Mouse (Mus musculus) frontal cortex, postnatal 36 days (tissue): ENCODE results near the gene Stard3nl.

Experiments used
- DNase-seq, 2 experiments: peaks; one replicate each; pipeline ENCODE4 v3.0.0; 2022; ENCODE audit warnings: low spot score in 2 of 2

Gene Stard3nl

DNA sequence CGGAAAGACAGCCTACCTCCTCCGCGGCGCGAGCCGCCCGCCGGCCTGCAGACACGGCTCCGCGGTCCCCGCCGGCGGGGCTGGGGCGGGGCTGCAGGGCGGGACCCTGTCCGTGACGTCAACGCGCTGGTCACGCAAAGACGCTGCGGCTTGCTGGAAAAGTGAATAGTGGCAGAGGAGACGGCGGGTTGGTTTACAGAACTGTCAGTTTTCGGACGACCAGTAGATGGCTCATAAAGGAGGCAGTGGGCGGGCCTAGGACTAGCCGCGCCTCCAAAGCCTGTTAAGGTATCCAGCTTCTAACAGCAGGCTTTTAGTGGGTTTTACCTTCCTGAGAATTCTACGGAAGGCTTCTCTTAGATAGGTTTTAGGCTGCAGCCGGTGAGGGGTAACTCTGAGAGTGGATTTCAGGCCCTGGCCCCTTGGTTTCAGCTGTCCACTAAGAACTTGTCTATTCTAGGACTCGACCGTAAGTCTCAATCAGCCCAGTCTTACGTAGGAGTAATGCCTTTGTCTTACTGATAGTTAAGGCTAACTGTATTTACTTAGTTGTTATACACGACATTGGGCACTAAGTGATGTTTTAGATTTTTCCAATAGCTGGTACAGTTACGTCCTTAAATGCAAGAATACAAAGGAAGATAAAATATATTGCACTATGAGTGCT is at the start of gene Stard3nl:
TSS of gene Stard3nl (minus strand) at position 108 of the 667 bp plus-strand sequence.
- DNase-seq: peak; percentile 98 to 99

DNA sequence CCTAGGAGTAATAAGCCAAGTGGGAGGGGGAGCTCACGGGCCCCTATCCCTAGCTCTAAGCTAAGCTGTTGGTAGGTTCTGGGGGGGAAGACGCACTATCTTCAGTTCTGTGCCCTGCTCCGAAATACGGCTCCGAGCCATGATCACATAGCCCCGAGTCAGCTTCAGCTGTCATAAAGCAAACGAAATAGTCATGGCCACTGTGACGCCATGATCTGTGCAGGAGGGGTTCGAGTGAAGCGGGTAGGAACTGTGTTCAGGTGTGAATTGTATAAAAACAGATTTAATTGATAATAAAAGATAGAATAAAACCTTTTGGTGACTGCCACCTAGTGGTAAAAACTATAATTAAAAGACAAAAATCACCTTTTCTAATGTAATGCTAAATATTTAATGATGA is 42.4 kb upstream of the Stard3nl start:
- peak; percentile 10 to 20 for DNase-seq

DNA sequence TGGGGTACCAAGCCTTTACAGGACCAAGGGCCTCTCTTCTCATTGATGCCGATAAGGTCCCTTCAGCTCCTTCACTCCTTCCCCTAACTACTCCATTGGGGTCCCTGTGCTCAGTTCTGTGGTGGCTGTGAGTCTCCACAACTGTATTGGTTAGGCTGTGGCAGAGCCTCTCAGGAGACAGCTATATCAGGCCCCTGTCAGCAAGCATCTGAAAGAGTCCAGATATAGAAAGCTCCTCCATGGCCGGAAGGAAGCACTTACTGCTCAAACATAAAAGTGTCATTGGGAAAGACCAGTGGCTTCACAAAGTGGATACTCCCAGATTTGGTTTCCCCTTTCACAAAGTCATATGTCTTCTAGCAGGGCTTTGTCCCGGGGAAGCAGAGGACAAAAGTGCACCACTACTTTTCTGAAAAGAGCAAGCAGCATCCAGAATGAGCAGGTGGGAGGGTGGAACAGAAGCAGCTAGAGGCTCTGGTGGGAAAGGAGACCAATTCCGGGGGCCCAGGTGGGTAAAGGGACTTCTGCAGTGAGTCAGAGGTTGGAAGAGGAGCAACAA is 34.3 kb upstream of the Stard3nl start:
- DNase-seq: no peak

DNA sequence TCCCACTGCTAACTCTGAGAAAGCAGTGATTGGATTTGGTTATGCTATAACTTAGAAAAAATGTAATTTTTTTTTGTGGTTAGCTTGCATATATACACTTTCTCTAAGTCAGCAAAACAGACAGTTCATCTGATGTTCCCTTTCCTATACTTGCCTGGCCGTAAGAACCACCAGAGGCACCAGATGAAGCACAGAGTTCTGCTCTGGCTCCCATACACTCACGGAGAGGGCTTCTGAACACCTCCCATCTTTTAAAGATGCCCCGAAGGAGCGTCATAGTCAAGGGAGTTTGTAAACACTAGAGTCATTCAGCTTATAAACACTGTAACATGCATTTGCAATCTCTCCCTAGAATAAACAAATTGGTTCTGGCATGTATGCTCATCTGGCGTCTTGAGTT is 32.5 kb upstream of the Stard3nl start:
- DNase-seq: no peak

DNA sequence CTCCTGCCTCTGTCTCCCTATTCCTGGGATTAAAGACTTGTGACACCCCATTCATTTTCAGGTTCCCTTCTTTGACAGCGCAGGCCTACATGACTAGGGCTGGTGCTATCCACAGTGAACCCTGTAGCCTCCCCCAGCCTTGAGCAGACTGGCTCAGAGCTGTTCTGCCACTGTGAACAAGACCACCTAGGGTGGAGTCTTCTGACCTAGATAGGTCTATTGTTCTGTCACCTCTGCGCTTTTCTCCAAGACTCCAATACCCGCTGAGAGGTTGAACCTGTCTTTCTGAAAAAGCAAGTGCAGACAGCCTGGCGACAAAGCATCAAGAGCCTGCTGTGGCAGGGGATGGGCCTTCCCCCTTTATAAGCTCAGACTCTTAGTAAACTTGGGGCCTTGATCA is 29.0 kb upstream of the Stard3nl start:
- DNase-seq: no peak

DNA sequence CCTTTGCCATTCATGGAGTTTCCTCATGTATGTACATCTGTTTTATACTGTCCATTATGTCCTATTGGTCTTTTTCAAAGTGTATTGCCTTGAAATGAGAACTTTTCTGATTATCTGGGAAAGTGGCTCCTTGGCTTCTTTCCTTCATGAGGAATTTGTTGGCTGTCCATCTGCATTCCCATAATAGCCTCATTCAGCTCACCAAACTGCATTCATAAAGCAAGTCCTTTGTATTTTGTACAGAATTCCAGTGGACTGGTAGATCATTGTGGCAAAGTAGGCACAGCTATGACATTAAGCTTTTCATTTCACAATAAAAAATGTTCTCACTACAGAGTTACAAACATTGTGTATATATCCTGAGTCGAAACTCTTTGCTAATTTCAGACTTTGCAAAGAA is 26.9 kb upstream of the Stard3nl start:
- DNase-seq: no peak

DNA sequence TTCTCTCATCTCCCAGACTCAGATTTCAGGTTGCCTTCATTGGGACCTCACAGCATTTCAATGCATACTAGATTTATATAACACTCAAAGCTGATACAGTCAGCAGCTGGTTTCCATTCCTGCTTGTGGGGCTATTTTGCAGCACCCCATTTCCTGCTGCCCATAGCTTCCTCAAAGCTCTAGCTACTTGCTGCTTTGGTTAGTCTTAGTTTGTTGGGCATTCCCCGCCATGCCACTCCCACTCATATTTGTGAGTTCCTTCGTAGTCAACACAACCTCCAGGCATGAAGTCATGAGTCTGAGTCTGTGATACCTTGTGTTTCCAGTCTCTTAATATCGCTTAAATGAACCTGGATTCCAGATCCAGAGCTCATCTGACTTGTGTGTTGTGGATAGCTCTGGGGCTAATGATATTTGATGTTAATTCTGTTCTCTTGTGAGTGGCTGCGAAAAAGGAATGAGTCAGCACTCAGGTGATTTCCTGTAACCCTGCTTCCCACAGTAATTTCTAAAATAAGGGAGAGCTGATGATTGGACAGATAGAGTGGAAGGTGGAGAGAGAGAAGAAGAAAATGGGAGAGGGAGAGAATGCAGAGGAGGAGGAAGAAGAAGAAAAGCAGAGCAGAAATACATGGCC is 22.4 kb upstream of the Stard3nl start:
- no peak for DNase-seq

DNA sequence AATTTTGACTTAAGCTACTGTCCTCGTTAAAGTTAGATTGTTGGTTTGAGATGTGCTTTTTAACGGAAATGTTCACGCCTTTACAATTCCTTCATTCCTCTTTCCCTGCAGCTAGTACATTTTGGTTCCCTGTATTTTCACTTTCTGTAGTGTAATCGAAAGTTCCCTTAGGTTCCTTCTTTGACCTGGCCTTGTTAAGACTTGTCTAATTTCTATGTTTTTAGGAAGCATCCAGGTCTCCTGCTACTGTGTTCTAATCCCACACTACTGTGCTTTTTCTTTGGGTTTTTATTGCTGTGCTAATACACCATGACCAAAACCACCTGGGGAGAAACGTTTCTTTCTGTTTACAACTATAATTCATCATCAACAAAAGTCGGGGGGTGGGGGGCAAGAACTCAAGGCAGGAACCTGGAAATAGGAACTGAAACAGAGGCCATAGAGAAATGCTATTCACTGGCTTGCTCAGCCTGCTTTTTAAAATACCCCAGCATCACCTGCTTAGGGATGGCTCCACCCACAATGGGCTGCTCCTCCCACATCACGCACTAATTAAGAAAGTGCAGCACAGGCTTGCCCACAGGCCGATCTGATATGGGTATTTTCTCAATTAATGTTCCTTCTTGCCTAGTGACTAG is 20.4 kb upstream of the Stard3nl start:
- DNase-seq: no peak

DNA sequence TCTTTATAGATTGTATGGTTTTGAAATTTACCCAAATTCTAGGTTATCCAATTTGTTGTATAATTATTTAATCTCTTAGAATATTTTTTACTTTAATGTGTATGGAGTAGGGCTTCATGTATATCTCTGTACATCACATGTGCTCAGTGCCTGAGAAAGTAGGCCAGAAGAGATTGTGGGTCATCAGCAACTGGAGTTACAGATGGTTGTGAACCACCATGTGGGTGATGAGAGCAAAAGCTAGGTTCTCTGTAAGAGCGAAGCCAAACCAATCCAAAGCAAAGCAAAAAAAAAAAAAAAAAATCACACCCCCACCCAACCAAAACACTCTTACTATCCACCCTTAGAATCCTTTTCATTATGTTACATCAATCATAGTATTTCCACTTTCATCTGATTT is 19.7 kb upstream of the Stard3nl start:
- peak in 1 of 2 experiments; percentile 21 for DNase-seq

DNA sequence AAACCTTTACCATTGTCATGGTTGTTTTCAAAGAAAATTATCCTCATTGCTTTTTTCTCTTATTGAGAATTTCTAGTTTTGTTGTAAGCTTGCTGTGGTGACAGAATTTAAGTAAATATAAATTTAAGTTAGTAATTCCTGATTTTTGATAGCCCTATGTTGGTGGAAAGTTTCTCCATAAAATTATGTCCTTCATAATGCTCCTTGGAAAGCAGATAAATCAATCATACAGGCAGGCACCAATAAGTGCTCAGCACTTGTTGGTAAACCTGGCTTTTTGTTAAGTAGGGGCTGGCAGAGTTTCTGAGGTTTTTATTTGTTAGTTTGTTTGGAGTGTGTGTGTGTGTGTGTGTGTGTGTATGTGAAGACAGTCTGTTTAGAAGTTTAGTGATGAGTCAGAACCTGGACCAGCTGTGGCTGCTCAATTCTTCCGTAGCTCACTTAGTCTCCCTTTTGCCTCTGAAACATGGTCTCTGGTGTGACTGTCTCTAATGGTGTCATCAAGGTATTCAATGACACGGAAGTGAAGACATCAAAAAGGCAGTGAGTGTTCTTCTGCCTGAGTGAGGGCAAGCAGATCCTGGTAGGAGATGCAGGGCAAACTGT is 16.8 kb upstream of the Stard3nl start:
- no peak for DNase-seq

DNA sequence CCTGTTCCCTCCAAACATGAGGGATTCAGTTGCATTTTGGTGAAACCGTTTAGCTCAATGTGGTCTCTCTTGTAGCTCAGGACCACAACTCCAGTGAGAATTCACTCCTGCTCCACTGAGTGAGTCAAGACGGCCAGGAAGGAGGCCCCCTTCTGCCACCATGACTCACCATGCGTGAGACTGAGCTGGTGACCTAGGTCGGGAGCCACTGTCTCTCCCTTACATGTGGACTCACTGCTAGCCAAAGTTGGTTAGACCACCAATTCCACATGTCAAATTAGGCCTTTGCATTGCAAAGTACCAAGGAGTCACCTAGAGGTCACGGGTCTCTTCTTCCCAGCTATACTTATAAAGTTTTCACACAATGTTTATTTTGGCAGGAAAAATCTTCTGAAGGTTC is 16.3 kb upstream of the Stard3nl start:
- DNase-seq: no peak

DNA sequence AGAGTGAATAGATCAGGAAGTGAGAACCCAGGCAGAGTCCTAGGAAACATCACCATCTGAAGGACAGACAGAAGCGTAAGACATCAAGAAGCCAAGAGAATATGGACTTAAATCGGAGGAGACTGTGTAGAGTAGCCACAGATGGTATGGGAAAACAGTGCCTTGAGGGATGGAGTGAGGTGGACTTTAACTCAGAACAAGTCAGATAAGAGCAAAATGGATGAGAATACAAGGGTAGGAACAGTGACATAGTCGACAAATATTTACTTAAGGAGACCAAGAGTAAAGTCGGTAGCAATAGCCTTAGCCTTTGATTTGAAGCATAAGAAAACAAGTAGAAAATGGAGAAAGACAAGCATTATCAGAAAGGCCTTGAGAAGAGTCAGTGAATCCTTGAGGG is 15.1 kb upstream of the Stard3nl start:
- DNase-seq: no peak

DNA sequence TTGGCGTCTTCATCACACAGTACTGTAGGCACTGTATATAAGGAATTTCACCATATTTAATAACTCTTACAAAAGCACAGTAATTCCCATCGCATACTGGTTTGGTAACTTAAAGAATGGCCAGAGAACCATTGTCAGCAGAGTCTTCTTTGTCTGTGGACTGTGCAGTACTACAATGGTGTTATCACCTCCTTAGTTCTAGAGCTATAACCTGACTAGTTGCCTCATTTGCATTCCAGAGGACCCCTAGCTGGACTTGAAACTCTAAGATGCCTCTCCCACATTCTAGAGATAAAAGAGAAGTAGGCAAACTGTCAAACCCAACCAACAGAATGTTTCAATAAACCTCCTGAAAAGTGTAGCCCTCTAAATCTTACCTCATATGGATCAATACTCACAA is 12.4 kb upstream of the Stard3nl start:
- DNase-seq: no peak

DNA sequence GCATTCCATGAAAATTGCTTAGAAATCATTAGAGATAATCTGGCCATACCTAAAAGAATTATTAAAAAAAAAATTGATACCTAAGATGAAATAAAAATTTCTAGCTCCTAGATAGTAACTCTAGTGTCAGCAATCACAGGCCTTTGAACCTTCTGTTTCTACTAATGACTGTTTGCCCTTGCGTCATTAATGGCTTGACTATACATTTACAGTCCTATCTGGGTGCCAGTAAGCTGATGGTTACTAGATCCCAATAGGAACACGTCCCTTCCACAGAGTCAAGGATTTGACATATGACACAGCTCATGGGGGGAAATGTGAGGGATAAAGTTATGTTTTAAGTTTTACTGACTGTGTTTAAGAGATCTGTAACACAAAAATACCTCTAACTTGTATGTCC is 9.0 kb upstream of the Stard3nl start:
- DNase-seq: no peak

DNA sequence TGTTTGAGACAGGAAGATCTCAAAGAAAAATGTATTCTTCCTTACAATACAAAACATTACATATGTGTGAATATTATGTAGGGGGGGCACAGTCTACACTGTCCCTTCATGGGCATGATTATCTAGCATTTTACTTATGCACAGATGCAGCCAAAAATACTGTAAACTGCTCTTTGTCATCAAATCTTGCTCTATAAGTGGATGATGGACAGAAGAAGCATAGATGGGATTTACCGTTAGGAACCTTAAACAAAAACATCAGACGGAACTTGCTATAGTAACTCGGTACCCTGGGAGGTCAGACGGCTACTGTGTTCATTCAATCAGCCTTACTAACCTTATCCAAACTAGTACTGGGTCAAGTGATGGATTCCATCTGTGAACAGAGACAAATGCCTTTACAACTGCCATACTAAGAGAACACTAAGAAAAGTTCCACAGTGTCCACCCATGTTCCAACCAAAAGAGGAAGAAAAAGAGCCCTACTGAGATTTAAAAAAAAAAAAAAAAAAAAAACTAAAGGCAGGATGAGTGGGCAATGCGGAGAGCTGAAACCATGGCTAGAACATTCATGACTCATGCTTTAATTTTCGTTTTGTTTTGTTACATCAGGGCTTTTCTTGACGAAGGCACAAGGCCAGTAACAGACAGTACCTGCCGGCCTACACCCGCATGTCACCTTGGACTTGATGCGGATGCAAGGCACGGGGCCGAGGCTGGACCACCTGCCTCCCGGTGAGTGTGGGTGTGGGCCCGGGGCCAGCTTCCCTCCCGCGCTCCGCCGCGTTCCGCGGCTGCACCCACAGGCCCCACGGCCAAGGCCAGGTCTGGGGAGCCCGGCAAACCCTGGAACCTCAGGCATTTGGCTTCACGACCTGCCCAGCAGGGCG is 552 bp downstream of the Stard3nl start:
- DNase-seq: no peak

DNA sequence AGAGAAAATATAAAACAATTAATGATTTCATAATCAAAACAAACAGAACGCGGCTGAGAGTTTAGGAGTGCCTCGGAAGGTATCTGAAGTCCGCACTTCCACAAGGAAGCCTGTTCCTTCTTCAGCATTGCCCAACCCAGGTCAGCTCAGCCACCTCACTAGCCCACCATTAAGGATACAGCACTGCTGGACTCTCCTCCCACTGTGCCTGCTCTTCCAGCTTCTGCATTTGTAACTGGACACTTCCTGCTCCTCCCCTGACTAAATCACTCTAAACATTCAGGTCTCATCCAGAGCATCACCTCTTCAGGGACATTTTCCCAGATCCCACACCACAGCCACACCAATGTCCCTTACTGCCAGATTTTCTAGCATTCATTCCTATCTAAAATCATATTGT is 1.4 kb downstream of the Stard3nl start:
- DNase-seq: no peak

DNA sequence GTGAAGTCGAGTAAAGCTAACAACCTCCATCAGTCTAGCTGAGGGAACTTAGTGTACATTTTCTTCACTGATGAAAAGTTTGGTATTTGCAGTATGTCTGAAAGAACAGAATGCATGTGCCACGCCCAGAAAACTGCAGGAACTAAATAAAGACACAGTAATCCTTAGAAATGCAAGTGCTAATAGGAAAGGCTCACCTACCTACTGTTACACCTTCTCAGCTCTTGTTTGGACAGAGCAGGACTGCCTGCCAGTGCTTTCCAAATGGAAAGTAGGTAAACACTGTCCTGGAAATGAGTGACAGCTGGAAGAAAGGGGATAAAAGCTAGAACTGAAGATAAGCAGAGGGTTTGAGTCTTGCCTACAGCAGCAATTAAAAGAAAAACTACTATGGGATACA is 1.9 kb downstream of the Stard3nl start:
- DNase-seq: no peak

DNA sequence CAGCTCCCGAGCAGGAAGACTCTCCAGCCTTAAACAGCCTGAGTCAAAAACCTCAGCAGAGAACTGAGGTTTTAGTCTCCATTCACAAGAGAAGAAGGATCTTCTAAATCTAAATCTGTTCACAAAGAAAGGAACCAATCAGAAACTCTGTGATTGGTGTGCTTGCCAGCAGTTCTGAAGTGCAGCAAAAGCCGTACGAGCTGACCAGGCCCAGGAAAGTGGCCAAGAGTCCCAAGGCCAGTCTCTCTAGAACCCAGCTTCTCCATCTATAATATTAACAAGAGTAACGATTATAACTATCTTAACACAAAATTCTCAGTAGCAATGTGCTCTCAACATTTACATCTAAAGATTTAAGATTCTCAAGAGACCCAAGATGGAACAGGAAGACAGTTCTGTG is 4.0 kb downstream of the Stard3nl start:
- DNase-seq: no peak

DNA sequence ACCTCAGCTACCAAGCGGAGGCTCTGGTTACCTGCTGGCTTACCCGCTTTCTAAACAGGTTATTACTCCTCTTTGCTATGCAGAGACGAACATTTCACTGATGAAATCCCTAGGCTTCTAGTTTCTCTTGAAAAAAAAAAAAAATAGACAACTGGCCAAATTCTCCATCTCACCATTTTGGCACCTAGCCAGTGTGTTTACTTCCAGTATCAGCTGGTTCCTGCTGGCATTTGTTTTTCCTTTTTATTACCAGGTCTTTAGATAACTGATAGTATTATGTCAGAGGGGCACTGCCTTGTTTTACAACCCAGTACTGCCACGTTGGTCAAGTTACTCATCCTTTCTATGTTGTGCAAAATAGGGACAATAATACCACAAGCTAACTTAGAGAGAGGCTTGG is 5.3 kb downstream of the Stard3nl start:
- DNase-seq: no peak

DNA sequence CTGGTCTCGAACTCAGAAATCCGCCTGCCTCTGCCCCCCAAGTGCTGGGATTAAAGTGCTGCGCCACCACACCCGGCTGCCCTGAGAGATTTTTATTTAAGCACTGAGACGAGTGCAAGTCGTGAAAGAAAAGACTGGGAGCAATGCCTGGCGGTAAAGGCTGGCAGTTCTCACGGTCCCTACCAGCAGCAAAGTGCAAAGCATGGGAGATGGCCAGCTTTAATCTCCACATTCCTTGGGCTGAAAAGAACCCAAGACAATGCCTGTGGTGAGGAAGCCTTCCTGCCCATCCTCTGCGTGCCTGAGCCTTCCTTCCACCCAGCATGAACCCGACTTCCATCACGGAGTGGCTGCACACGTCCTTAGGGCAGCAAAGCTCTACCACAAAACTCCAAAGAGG is 5.7 kb downstream of the Stard3nl start:
- DNase-seq: no peak

DNA sequence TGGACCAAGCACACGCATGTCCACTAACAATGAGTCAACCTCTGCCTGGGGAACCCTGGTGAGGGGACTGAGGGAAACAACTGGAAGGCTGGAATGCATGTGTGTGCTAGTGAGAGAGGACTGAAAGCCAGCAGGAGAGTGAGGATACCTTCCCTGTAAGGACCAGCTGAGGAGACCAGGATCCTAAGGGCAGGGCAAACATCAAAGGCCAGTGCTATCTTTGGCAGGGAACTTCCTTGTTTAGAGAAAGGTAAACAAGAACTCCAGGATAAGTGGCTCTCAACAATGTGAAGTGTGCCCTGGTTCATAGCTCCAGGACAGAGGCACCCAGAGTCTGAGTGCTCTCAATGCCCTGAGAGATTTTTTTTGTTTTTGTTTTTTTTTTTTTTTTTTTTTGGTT is 6.2 kb downstream of the Stard3nl start:
- no peak for DNase-seq

DNA sequence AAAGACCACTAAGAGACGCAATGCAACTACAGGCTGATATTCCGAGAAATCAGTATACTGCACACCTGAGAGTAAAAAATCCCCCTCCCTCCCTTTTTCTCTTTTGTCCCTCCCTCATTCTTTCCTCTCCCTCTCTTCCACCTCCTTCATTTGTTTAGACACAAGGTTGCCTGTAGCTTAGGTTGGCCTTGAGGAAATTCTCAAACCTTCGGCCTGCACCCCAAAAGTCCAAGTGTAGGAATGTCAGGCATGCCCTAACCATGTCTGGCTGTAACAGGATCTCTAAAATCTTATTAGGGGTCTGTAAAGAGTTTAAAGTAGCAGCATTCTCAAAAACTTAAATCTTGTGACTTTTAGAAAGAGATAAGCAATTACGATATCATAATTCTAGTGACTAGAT is 10.4 kb downstream of the Stard3nl start:
- DNase-seq: no peak
